Mouse (Mus musculus) embryonic facial prominence, embryonic 14.5 days (tissue): ENCODE results near the gene Arl13b. TPM values are rescaled to one million over a fixed set of nuclear protein-coding genes. Genes with fewer than 3 reads are reported as not detected.
A peak's percentile ranks its signal among the peaks of the same experiment; 100 is the strongest.

Experiments
- ATAC-seq: fragments of 200-750 bp; cut with Nextera tagmentation; 2 replicates; pipeline ENCODE4 v1.8.0; 2017; ENCODE audit warnings: low read depth, moderate number of reproducible peaks, moderate TSS enrichment
- DNase-seq: peaks from one replicate; pipeline ENCODE4 v3.0.0-alpha.2; 2015; ENCODE audit warnings: low spot score
- H3K27ac ChIP-seq: fragments of 300-500 bp; sonication (generic); replicated peaks from 2 replicates; pipeline ENCODE4 v1.5.1; 2014; ENCODE audit warnings: low read depth, mild to moderate bottlenecking, low read length, moderate library complexity
- H3K27me3 ChIP-seq: fragments of 300-500 bp; sonication (generic); replicated peaks from 2 replicates; pipeline ENCODE4 v1.6.1; 2014; ENCODE audit warnings: low read length; ENCODE audit not compliant: control insufficient read depth, insufficient read depth
- H3K36me3 ChIP-seq: fragments of 300-500 bp; sonication (generic); 2 replicates; pipeline ENCODE4 v1.6.1; 2014; ENCODE audit warnings: low read length, mixed read lengths; ENCODE audit not compliant: control insufficient read depth, insufficient read depth
- H3K4me1 ChIP-seq: fragments of 300-500 bp; sonication (generic); 2 replicates; pipeline ENCODE4 v1.6.1; 2014; ENCODE audit warnings: antibody characterized with exemption, low read length; ENCODE audit not compliant: control insufficient read depth, insufficient read depth
- H3K4me2 ChIP-seq: fragments of 300-500 bp; sonication (generic); 2 replicates; pipeline ENCODE4 v1.6.1; 2014; ENCODE audit warnings: low read depth, mild to moderate bottlenecking, low read length, moderate library complexity, mixed read lengths
- H3K4me3 ChIP-seq: fragments of 300-500 bp; sonication (generic); 2 replicates; pipeline ENCODE4 v1.5.1; 2014; ENCODE audit warnings: low read depth, mild to moderate bottlenecking, low read length
- H3K9ac ChIP-seq: fragments of 300-500 bp; sonication (generic); 2 replicates; pipeline ENCODE4 v1.6.1; 2014; ENCODE audit warnings: low read depth, mild to moderate bottlenecking, low read length, moderate library complexity, mixed read lengths
- H3K9me3 ChIP-seq: fragments of 300-500 bp; sonication (generic); 2 replicates; pipeline ENCODE4 v1.6.1; 2016; ENCODE audit warnings: low read length; ENCODE audit not compliant: control insufficient read depth
- WGBS: fragments of 180-500 bp; shearing (Covaris S2); extraction: QIAGEN DNeasy Blood & Tissue Kit; methylation state at CpG from one replicate; pipeline ENCODE4 v1.1.7; 2014; 5-methylcytosine and 5-hydroxymethylcytosine counted together
- polyA plus RNA-seq: library from polyadenylated mRNA; unstranded; fragments of >200 nt; fragmentation: Nextera tagmentation; extraction: Ambion mirVana; gene quantifications from 2 replicates; pipeline ENCODE4 v1.2.1, GENCODE M21; 2014

Arl13b gene
- polyA plus RNA-seq, 1 experiment from 2014 or later = 23.0 TPM

DNA sequence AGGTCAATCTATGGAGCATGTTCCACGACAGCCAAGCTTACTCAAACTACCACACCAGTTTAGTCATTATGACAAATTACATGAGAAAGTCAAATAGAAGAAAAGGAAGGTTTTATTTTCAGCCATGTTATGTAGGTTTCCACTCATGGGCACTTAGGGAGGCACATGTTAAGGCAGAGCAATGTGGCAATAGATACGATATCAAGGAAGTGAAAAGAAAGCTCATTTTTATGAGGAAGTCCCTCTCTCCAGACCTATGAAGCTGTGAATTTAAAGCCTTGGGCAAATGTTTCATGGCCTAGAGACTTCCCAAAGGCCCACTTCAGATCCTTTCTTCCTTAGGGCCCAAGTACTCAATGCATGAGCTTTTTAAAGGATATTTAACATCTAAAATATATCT lies 10.7 kb upstream of the Arl13b start:
- DNase-seq (no peak), ATAC-seq (no peak)
- Histone ChIP-seq H3K27ac (no peak overlapping the region), H3K9ac (no peak overlapping the region), H3K9me3 (no peaks in the 10 kb centered on the region), H3K4me2 (no peak overlapping the region), H3K36me3 (no peaks in the 10 kb centered on the region), H3K4me1 (peaks cover 3% of the 10 kb centered on the region; the same call in 1 of the 2 replicates), H3K27me3 (no peaks in the 10 kb centered on the region), H3K4me3 (no peak overlapping the region)
- WGBS = 91% methylated on average over 2 of the region's 2 CpGs

DNA sequence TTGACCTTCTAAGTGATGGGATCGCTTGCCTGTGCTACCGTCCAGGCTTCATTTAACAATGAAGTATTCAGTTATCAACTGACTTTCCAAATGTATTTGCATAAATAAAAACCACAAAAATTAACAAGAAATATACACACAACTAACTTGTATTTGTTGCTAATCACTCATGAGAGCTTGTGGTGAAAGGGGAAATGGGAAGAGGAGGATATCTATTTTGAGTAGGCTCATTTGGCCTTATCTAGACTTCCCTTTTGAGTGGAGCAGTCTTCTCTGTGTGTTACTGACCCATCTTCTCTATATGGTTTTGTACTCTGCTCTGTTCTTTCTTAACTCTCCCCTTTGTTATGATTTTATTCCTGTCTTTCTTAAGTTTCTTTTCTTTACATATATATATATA lies 9.4 kb upstream of the Arl13b start:
- Histone ChIP-seq H3K27me3 (no peaks in the 10 kb centered on the region), H3K9me3 (no peaks in the 10 kb centered on the region), H3K4me1 (peaks cover 3% of the 10 kb centered on the region; the same call in 1 of the 2 replicates), H3K4me2 (no peak overlapping the region), H3K36me3 (no peaks in the 10 kb centered on the region), H3K27ac (no peak overlapping the region), H3K4me3 (no peak overlapping the region), H3K9ac (no peak overlapping the region)
- DNase-seq = no peak
- 82% methylated on average over 2 of the region's 2 CpGs for WGBS
- no peak for ATAC-seq

DNA sequence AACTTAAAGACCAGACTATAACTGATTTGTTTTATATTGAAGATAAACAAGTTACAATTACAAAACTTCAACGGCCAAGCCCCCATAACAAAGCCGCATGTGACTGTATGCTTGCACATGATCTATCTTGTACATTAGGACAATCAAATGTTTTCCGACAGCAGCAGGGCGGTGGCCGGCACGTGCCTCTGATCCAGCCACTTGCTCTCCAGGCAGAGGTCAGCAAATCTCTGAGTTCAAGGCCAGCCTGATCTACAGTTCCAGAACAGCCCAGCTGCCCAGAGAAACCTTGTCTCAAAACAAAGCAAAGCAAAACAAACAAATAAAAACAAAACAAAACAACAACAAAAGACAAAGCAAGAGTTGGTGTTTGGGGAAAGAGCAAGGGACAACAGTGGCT lies 8.5 kb upstream of the Arl13b start:
- WGBS = 69% methylated on average over 6 of the region's 6 CpGs
- DNase-seq (no peak), ATAC-seq (no peak)
- Histone ChIP-seq H3K9me3 (no peaks in the 10 kb centered on the region), H3K4me3 (no peak overlapping the region), H3K4me2 (peak overlapping the region; percentile 63), H3K9ac (no peak overlapping the region), H3K27me3 (no peaks in the 10 kb centered on the region), H3K27ac (no peak overlapping the region), H3K36me3 (no peaks in the 10 kb centered on the region), H3K4me1 (no peaks in the 10 kb centered on the region)

DNA sequence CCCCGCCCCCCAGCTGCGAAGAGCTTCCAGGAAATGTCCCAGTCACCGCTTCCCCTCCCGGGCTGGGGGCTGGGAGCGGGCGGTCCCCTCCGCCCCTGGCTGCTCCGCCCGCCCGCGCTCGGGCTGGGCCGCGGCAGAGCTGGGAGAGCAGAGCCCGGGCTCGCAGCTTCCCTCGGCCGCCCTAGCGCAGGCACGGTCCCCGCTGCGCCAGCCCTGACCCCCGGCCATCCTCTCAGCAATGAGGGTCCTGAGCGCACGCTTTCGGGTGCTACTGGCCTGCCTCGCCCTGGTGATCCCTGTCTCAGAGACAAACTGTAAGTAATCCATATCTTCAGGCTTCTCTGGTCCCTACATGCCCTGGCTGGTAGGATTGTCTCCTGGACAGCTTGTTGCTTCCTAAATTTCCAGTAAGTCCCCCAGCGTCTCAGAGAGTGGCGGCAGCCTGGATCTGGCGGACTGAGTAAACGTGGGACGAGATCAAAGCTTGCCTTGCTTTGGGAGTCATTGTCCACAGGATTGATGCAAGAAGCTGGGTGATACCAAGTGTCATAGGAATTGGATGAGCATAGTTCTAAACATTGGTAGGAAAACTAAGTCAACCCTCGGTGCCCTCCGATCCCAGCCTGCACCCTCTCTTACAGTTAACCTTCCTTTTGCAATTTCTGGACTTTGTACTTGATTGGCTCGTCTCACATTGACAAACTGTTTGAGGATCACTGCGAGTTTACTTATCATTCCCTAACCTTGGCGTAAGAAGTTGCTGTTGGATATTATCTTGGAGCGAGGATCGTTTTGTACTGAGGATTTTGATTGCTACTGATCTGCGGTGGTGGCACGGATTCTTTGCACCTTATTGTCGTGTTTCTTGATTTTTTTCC lies 7.6 kb upstream of the Arl13b start, which contains the start of gene Pros1:
Gene Pros1, plus strand, starts transcription at position 117 of the 878 bp plus-strand sequence.
- H3K4me2 ChIP-seq = peak within 1 kb of the TSS; percentile 63
- DNase-seq = peak; percentile 70
- H3K27ac ChIP-seq = peak within 1 kb of the TSS; percentile 75
- H3K27me3 ChIP-seq = no peaks in the 10 kb centered on the region
- ATAC-seq = peak; percentile 97
- H3K36me3 ChIP-seq = no peaks in the 10 kb centered on the region
- 2% methylated on average over 33 of the region's 42 CpGs for WGBS
- no peaks in the 10 kb centered on the region for H3K4me1 ChIP-seq
- H3K4me3 ChIP-seq = peak within 1 kb of the TSS; percentile 56
- H3K9ac ChIP-seq = peak within 1 kb of the TSS; percentile 87
- H3K9me3 ChIP-seq = no peaks in the 10 kb centered on the region

DNA sequence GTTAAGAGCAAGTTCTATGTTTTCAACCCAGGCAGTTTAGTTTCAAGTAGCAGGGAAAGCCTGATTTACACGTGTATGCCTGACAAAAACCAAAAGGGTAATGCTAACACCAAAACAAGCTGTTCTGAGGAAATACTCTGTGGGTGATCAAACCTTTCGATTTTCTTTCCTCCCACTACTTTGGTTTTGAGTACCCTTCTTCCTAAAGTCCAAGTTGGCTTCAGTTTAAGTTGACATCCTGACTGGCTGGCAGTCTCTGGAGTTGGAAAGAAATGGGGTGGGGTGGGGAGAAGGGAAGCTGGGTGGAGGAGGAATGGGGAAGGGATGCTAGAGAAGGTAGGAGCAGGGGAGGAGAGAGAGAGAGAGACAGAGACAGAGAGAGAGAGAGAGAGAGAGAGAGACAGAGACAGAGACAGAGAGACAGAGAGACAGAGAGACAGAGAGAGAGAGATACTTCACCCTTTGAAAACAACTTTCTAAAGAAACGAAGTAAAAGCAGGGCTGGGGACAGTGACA lies 6.8 kb upstream of the Arl13b start:
- WGBS = 21% methylated on average over 3 of the region's 3 CpGs
- Histone ChIP-seq H3K4me3 (peak overlapping the region; percentile 56), H3K9ac (peak overlapping the region; percentile 87), H3K4me1 (no peaks in the 10 kb centered on the region), H3K27ac (peak overlapping the region; percentile 75; the same call in 1 of the 2 replicates), H3K36me3 (no peaks in the 10 kb centered on the region), H3K9me3 (no peaks in the 10 kb centered on the region), H3K4me2 (peak overlapping the region; percentile 63), H3K27me3 (no peaks in the 10 kb centered on the region)
- ATAC-seq = no peak
- DNase-seq = no peak

DNA sequence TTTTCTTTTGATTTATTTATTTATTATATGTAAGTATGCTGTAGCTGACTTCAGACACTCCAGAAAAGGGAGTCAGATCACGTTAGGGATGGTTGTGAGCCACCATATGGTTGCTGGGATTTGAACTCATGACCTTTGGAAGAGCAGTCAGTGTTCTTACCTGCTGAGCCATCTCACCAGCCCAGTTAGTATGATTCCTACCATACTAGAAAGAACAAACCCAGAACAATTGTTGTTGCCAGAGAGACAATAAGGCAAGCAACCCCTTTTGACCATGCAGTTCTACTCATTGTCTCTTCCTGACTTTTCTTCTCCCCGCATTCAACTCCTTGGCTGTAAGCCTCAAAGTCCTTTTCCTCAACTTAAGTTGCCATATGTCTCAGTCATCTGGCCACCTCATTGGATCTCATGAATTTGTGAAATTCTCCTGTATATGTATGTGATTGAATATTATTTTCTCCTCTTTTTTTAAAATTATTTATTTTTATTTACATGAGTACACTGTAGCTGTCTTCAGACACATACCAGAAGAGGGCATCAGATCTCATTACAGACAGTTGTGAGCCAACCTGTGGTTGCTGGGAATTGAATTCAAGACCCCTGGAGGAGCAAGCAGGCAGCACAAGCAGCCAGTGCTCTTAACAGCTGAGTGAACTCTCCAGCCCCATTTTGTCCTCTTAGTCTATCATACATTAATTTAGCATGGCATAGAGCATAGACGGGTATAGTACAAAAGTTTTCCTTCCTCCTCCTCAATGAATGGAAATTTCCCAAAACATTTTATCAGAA lies 5.8 kb upstream of the Arl13b start:
- DNase-seq = no peak
- Histone ChIP-seq H3K27me3 (no peaks in the 10 kb centered on the region), H3K9ac (no peak overlapping the region), H3K9me3 (no peaks in the 10 kb centered on the region), H3K4me1 (no peaks in the 10 kb centered on the region), H3K27ac (no peak overlapping the region), H3K4me3 (no peak overlapping the region), H3K4me2 (no peak overlapping the region), H3K36me3 (no peaks in the 10 kb centered on the region)
- WGBS = 85% methylated on average over 3 of the region's 3 CpGs
- ATAC-seq = no peak

DNA sequence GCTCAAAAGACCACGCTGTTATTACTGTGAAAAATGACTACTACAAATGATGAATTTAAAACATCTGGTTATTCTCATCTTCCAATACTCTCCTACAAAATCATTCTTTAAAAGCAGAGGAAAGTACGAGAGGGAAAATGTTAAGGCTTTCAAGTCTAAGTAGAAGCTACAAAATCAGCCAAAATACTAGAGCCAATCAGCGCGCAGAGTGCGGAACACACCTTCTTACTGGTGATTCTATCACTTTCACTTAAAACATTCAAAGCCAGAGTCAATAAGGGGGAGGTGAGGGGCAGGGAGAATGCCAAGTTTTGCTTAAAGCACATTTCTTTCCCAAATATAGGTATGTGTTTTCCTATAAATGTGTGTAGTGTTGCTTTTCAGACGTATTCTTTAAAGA lies 1.5 kb downstream of the Arl13b start:
- ATAC-seq = no peak
- H3K4me3 ChIP-seq = peak overlapping the region; percentile 77; the same call in 1 of the 2 replicates

DNA sequence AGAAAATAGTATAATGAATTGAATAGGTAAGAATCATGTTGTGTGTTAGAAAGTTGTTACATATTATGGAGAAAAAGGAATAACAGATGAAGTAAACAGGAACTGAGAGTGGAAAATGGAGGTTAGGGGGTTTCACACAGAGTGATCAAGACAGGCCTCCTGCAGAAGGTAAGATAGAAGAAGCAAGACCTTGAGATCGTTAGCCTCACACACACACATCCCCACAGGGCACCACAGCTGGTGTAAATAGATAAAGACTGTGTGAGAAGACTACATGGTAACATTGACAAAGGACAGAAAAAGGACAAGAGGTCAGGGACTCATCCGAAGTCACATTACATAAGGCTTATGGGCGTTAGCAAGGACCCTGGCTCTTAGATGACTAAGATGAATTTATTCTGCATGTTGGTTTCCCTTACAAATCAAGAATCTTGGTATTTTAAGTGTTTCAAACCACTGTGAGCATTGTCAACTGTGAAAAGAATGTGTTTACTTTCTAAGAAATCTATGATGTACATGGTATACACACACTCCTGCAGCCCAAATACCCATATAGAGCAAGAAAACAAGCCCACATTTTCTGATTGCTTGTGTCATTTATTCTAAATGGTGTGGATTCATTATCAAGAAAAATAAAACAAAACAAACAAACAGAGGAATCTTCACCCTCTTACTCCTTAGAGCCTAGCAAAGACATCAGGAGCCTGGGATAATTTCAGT lies 12.7 kb downstream of the Arl13b start:
- Histone ChIP-seq H3K4me1 (no peaks in the 10 kb centered on the region), H3K4me3 (no peak overlapping the region), H3K36me3 (no peaks in the 10 kb centered on the region), H3K9me3 (no peaks in the 10 kb centered on the region), H3K27ac (no peak overlapping the region), H3K4me2 (no peak overlapping the region), H3K9ac (no peak overlapping the region), H3K27me3 (no peaks in the 10 kb centered on the region)
- DNase-seq = no peak
- ATAC-seq = no peak
- WGBS = 55% methylated on average over 3 of the region's 3 CpGs

More for the DNA sequence above, 1.5 kb downstream of the Arl13b start:
- Histone ChIP-seq H3K36me3 (no peaks in the 10 kb centered on the region), H3K9me3 (no peaks in the 10 kb centered on the region), H3K9ac (no peak overlapping the region), H3K4me2 (peak overlapping the region; percentile 89), H3K27me3 (no peaks in the 10 kb centered on the region), H3K4me1 (peaks cover 15% of the 10 kb centered on the region), H3K27ac (no peak overlapping the region)
- no peak for DNase-seq
- 69% methylated on average over 6 of the region's 6 CpGs for WGBS
